Mouse (Mus musculus) stomach, embryonic 16.5 days (tissue): ENCODE measurements around the gene Cdk2. TPM values are rescaled to one million over a fixed set of nuclear protein-coding genes. Genes with fewer than 3 reads are reported as not detected.

Experiments used
- ATAC-seq: fragments of 200-750 bp; cut with Nextera tagmentation; 2 replicates; pipeline ENCODE4 v1.8.0; 2017; ENCODE audit warnings: moderate number of reproducible peaks, moderate TSS enrichment; ENCODE audit not compliant: insufficient read depth, low FRiP score
- H3K27ac ChIP-seq: fragments of 300-500 bp; sonication (generic); 2 replicates; pipeline ENCODE4 v1.5.1; 2014; ENCODE audit warnings: low read length
- H3K27me3 ChIP-seq: fragments of 300-500 bp; sonication (generic); 2 replicates; pipeline ENCODE4 v1.6.1; 2014; ENCODE audit warnings: low read length, control low read depth, mixed read lengths; ENCODE audit not compliant: control insufficient read depth, insufficient read depth
- H3K36me3 ChIP-seq: fragments of 300-500 bp; sonication (generic); 2 replicates; pipeline ENCODE4 v1.6.1; 2014; ENCODE audit warnings: low read length; ENCODE audit not compliant: control insufficient read depth, insufficient read depth
- H3K4me1 ChIP-seq: fragments of 300-500 bp; sonication (generic); 2 replicates; pipeline ENCODE4 v1.6.1; 2014; ENCODE audit warnings: low read length, control low read depth, mixed read lengths; ENCODE audit not compliant: control insufficient read depth, insufficient read depth
- H3K4me2 ChIP-seq: fragments of 300-500 bp; sonication (generic); 2 replicates; pipeline ENCODE4 v1.6.1; 2014; ENCODE audit warnings: low read depth, low read length, mixed read lengths
- H3K4me3 ChIP-seq: fragments of 300-500 bp; sonication (generic); replicated peaks from 2 replicates; pipeline ENCODE4 v1.5.1; 2014; ENCODE audit warnings: mild to moderate bottlenecking, low read length
- H3K9ac ChIP-seq: fragments of 300-500 bp; sonication (generic); 2 replicates; pipeline ENCODE4 v1.6.1; 2014; ENCODE audit warnings: low read length
- H3K9me3 ChIP-seq: fragments of 300-500 bp; sonication (generic); replicated peaks from 2 replicates; pipeline ENCODE4 v1.6.1; 2016; ENCODE audit warnings: low read length, control low read depth; ENCODE audit not compliant: control insufficient read depth
- WGBS: fragments of 180-500 bp; shearing (Covaris S2); extraction: QIAGEN DNeasy Blood & Tissue Kit; methylation state at CpG from one replicate; pipeline ENCODE4 v1.1.7; 2014; 5-methylcytosine and 5-hydroxymethylcytosine counted together
- polyA plus RNA-seq: library from polyadenylated mRNA; unstranded; fragments of >200 nt; fragmentation: Nextera tagmentation; extraction: Ambion mirVana; gene quantifications from 2 replicates; pipeline ENCODE4 v1.2.1, GENCODE M21; 2015

Cdk2 gene
- polyA plus RNA-seq, 1 experiment from 2014 or later = 81.2 TPM

GRCm38 (mm10) chr10:128665806-128666205, 39.0 kb downstream of the Cdk2 start:
- no peak for ATAC-seq
- no peak overlapping the region for H3K4me2 ChIP-seq
- H3K4me3 ChIP-seq = no peak overlapping the region
- H3K4me1 ChIP-seq = no peaks in the 10 kb centered on the region
- no peaks in the 10 kb centered on the region for H3K27me3 ChIP-seq
- H3K9ac ChIP-seq = no peak overlapping the region
- no peaks in the 10 kb centered on the region for H3K36me3 ChIP-seq
- no peak overlapping the region for H3K27ac ChIP-seq
- 75% methylated on average over 2 of the region's 2 CpGs for WGBS
- no peaks in the 10 kb centered on the region for H3K9me3 ChIP-seq

DNA sequence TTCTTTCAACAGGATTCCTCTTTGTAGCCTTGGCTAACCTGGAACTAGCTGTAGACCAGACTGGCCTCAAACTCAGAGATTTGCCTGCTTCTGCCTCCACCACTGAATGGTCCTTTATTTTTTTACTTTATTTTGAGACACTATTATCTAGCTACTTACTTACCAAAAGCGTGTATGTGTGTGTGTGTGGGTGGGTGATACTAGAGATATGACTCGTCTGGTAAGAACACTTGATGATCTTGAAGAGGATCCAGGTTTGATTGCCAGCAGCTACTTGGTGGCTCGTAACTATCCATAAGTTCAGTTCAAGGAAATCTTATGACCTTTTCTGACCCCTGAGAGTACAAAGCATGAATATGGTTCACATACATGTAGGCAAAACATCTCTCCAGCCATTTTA, 39.5 kb downstream of the Cdk2 start:
- Histone ChIP-seq H3K4me1 (no peaks in the 10 kb centered on the region), H3K9me3 (no peaks in the 10 kb centered on the region)
- 86% methylated on average over 3 of the region's 3 CpGs for WGBS

DNA sequence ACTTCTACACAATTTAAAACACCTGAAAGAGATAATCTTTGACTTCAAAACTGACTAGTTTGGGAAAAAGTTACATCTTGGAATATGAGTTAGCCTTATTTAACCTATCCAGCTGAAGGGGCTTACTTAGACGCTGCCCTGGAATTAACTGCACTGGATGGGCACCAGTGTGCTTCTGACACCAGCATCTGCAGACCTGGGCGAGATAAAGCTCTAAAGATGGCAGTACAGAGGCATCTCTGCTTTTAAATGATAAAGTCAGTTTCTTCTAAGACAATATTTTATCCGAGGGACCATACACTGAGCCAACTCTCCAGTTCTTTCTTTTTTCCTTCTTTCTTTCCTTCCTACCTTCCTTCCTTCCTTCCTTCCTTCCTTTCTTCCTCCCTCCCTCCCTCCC, 40.0 kb downstream of the Cdk2 start:
- Histone ChIP-seq H3K27me3 (no peaks in the 10 kb centered on the region), H3K27ac (no peak overlapping the region), H3K4me2 (no peak overlapping the region), H3K4me3 (no peak overlapping the region), H3K4me1 (no peaks in the 10 kb centered on the region), H3K9me3 (no peaks in the 10 kb centered on the region), H3K9ac (no peak overlapping the region), H3K36me3 (no peaks in the 10 kb centered on the region)
- 72% methylated on average over 3 of the region's 3 CpGs for WGBS
- no peak for ATAC-seq

More for the DNA sequence above, 39.5 kb downstream of the Cdk2 start:
- no peak for ATAC-seq
- H3K4me2 ChIP-seq = no peak overlapping the region
- no peak overlapping the region for H3K9ac ChIP-seq
- H3K36me3 ChIP-seq = no peaks in the 10 kb centered on the region
- H3K4me3 ChIP-seq = no peak overlapping the region
- no peak overlapping the region for H3K27ac ChIP-seq
- H3K27me3 ChIP-seq = no peaks in the 10 kb centered on the region

DNA sequence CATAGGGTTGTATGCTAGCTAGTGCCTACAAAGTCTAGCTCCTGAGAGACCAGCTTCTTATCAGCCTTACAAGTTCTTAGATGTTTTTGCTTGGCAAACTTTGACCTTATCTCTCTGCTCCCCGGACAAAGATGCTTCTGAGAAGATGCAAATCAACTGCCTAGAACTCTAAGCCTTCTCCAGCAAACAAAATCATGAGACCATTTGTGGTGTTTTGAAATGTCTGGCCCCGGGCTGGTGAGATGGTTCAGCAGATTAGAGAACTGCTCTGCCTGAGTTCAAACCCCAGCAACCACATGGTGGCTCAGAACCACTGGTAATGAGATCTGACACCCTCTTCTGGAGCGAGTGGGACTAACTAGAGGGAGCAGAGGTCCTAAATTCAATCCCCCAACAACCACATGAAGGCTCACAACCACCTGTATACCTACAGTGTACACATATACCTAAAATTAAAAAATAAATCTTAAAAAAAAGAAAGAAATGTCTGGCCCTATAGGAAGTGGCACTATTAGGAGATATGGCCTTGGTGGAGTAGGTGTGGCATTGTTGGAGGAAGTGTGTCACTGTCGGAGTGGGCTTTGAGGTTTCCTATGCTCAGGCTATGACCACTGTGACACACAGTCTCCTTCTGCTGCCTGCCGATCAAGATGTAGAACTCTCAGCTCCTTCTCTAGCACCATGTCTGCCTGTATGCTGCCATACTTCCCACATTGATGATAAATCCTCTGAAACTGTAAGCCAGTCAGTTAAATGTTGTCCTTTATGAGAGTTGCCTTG, 41.2 kb downstream of the Cdk2 start:
- Histone ChIP-seq H3K27me3 (no peaks in the 10 kb centered on the region), H3K4me2 (no peak overlapping the region), H3K9ac (no peak overlapping the region), H3K36me3 (no peaks in the 10 kb centered on the region), H3K9me3 (no peaks in the 10 kb centered on the region), H3K4me1 (no peaks in the 10 kb centered on the region), H3K4me3 (no peak overlapping the region), H3K27ac (no peak overlapping the region)
- ATAC-seq = no peak
- 53% methylated on average over 5 of the region's 5 CpGs for WGBS

DNA sequence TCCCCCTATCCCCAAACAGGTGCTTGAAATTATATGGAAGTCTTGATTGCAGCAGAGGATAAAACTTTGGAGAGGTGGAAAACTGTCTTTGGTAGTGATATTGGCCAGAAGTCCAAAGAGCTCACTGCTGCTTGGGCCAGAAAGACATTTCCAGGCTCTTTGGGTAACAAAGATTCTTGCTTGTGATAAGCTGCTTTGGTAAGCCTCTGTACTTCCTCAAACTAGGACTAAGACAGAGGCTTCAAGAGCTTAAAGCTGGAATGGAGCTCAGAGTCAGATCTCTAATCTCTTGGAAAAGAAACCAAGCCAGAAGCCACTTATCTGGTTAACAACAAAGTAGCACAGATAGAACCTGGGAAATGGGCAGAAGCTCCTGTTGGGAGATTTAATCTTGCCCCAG, 42.4 kb downstream of the Cdk2 start:
- ATAC-seq = no peak
- Histone ChIP-seq H3K27me3 (no peaks in the 10 kb centered on the region), H3K4me2 (no peak overlapping the region), H3K36me3 (no peaks in the 10 kb centered on the region), H3K9ac (no peak overlapping the region), H3K4me3 (no peak overlapping the region), H3K9me3 (no peaks in the 10 kb centered on the region), H3K27ac (no peak overlapping the region), H3K4me1 (no peaks in the 10 kb centered on the region)

DNA sequence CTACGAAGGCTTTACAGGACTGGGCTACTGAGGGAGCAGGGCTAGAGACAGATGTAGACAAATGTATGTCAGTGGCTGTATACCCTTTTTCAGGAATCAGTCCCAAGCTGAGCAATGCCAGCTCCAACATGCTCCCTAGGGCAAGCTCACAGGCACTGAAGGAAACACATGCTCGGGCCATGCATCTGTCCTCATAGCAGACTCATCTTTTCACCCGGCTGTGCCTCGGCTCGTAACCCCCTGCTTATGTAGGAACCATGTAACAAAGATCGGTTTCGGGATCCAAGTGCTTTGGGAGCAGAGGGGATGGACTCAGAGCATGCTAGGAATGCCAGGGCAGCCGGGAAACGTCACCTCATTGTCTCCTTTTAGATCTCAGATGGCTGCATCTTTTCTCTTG, 45.3 kb downstream of the Cdk2 start:
- no peak for ATAC-seq
- no peaks in the 10 kb centered on the region for H3K27me3 ChIP-seq
- H3K4me3 ChIP-seq = no peak overlapping the region
- WGBS = 48% methylated on average over 9 of the region's 9 CpGs
- no peak overlapping the region for H3K9ac ChIP-seq
- H3K27ac ChIP-seq = no peak overlapping the region
- no peak overlapping the region for H3K4me2 ChIP-seq
- H3K9me3 ChIP-seq = no peaks in the 10 kb centered on the region
- H3K36me3 ChIP-seq = no peaks in the 10 kb centered on the region
- no peaks in the 10 kb centered on the region for H3K4me1 ChIP-seq

- Histone ChIP-seq H3K4me1 (no peaks in the 10 kb centered on the region), H3K9me3 (no peaks in the 10 kb centered on the region), H3K4me3 (no peak overlapping the region), H3K27ac (no peak overlapping the region), H3K9ac (no peak overlapping the region), H3K27me3 (no peaks in the 10 kb centered on the region), H3K4me2 (no peak overlapping the region), H3K36me3 (no peaks in the 10 kb centered on the region)
- ATAC-seq = no peak
- WGBS = 58% methylated on average over 9 of the region's 9 CpGs
Observed at GRCm38 (mm10) chr10:128657844-128658243, 47.0 kb downstream of the Cdk2 start.

- ATAC-seq = no peak
- Histone ChIP-seq H3K9ac (no peak overlapping the region), H3K4me1 (no peaks in the 10 kb centered on the region), H3K4me2 (no peak overlapping the region), H3K4me3 (no peak overlapping the region), H3K9me3 (no peaks in the 10 kb centered on the region), H3K27ac (no peak overlapping the region), H3K36me3 (no peaks in the 10 kb centered on the region), H3K27me3 (no peaks in the 10 kb centered on the region)
- WGBS = 79% methylated on average over 1 of the region's 1 CpGs
Observed at GRCm38 (mm10) chr10:128656731-128657130, 48.1 kb downstream of the Cdk2 start.

DNA sequence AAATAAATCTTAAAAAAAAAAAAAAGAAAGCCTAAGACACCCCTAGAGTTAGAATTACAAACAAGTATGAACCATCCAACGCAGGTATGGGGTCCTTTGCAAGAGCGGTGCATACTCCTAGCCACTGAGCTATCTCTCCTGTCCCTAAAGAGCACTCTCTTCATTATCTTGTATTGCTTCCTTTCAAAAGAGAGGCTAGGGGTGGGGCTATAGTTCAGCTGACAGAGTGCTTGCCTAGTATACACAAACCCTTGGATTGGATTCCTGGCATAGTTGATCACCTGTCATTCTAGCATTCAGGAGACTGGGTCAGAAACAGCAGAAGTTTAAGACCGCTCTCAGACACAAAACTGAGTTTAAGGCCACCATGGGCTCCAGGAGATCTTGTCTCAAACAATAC, 49.6 kb downstream of the Cdk2 start:
- no peak for ATAC-seq
- Histone ChIP-seq H3K9me3 (no peaks in the 10 kb centered on the region), H3K36me3 (no peaks in the 10 kb centered on the region), H3K4me3 (no peak overlapping the region), H3K4me1 (no peaks in the 10 kb centered on the region), H3K4me2 (no peak overlapping the region), H3K27ac (no peak overlapping the region), H3K9ac (no peak overlapping the region), H3K27me3 (no peaks in the 10 kb centered on the region)
- 33% methylated on average over 3 of the region's 3 CpGs for WGBS
